Mouse (Mus musculus) spleen, postnatal 14 days (tissue): ENCODE measurements at regions not wholly inside any gene's neighbourhood (a gene's known extent, or its start where the extent isn't known, plus 50 kb on each side); places are given as distances from the start of the nearest gene placed in this dataset.

Experiments used
- DNase-seq, 2 experiments: peaks; one replicate each; pipeline ENCODE4 v3.0.0; 2021 to 2022; ENCODE audit warnings: low spot score in 2 of 2

- DNase-seq, result no peak
Measured at GRCm38 (mm10) chr10:126815730-126816129, 85.4 kb downstream of the Atp23 start.

DNA sequence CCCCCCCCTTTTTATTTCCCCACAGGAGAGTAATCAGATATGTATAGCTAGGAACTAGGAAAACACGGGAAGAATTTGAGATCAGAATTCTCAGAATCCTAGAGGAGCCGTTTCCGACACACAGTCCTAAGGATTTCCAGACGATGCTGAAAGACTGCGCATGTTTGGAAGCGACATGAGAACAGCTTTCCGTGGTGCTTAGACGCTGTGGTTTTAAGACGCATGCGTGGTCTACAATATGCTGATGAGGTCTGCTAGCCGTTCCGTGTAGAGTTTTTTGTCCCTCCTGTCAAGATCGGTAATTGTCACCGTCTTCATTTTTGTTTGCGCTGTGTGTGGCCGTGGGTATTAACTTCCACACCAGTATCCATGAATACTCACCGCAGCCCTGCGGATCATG lies 86.2 kb downstream of the Atp23 start:
- DNase-seq, result no peak

GRCm38 (mm10) chr10:126813051-126813593 lies 88.0 kb downstream of the Atp23 start:
- DNase-seq, result no peak

- DNase-seq, result no peak
Measured at GRCm38 (mm10) chr10:126812243-126812755, 88.9 kb downstream of the Atp23 start.

GRCm38 (mm10) chr10:126810346-126811095 lies 90.6 kb downstream of the Atp23 start:
- DNase-seq, result no peak

DNA sequence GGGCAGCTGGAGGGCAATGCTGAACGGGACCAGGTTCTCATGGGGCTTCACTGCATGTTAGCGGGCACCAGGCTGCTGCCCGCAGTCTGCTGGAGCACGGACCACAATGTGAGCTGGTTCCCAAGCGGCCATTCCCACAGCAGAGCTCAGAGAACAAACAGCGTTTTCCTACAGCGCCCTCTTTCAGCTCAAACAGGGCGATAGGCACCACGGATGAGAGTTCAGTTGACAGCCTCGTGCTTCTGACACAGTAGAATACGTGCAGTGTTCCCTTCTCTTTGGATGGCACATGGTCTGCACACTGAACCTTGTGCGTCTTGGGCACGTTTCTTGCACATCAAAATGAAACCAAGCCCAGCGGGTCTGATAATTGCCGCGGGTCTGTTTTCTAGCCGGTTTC lies 91.6 kb downstream of the Atp23 start:
- DNase-seq, result no peak

DNA sequence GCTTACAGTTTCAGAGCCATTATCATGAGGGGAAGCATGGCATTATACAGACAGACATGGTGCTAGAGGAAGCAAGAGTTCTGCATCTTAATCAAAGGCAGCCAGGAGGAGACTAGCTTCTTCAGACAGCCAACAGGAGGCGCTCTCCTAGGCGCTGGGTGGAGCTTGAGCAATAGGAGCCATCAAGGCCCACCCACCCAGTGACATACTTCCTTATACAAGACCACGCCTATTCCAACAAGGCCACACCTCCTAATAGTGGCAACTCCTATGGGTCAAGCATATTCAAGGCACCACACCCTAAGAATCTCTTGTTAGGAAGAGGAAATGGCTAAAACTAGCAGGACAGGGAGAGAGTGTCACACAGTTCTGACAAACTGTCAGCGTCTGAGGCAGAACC lies 94.3 kb downstream of the Atp23 start:
- no peak for DNase-seq

GRCm38 (mm10) chr10:126802732-126803131 lies 98.4 kb downstream of the Atp23 start:
- DNase-seq, result no peak

DNA sequence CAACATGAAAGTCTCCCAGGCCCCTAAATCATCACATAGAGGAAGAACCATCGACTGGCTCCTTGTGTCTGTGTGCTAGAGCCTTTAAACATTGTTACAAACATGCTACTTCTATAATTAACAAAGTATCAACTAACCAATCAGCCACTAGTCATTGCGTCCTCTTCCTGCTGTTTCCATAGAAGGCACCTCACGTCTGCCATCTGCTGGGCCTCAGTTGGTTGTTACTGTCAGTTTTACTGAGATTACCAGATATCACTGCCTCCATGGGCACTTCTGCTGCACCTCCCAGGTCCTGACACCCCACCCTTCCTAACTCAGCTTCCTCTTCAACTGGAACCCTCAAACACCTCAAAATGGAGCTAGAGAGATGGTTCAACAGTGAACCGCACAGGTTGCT lies 101.8 kb downstream of the Atp23 start:
- DNase-seq, result no peak

GRCm38 (mm10) chr10:126793136-126793535 lies 108.0 kb downstream of the Atp23 start:
- no peak for DNase-seq

GRCm38 (mm10) chr10:126792371-126792835 lies 108.8 kb downstream of the Atp23 start:
- no peak for DNase-seq

- DNase-seq, result no peak
Measured at GRCm38 (mm10) chr10:126788277-126788676, 112.9 kb downstream of the Atp23 start.

DNA sequence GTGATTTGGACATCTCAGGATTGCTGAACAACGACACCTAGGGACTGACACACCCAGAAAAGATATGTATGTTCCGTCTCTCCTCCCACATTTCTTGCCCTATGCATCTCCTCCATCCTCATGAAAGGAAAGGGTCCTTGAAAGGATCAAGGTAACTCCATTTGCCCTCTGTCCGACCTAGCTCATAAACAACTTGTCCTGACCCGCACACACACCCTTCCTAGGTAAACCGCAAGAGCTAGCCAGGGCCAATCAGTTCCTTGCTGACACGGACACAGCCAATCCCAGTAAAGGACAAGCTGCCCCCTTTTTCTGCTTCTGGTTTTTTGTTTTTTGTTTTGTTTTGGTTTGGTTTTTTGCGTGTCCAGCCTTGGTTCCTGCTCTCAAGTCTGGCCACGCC lies 118.0 kb downstream of the Atp23 start:
- DNase-seq, result no peak

DNA sequence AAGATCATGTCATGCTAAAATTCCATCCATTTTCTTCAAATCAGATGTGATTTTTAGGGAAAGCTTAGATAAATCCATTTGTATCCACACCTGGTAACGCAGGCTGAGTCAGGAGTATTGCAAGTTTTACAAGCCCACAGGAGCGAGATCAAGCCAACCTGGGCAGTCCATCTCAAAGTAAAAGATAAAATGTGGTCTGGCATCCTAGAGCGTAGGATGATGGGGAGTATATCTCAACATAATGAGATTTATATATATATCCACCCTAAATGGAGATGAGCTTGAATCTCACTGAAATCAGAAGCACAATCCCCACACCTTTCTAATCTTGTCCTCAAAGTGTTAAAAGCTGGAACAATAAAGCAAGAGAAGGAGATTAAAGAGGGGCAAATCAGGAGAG lies 124.6 kb downstream of the Atp23 start:
- DNase-seq, result no peak

GRCm38 (mm10) chr10:126775946-126776345 lies 125.2 kb downstream of the Atp23 start:
- no peak for DNase-seq

- DNase-seq, result no peak
Measured at GRCm38 (mm10) chr10:126770446-126771020, 130.6 kb downstream of the Atp23 start.

DNA sequence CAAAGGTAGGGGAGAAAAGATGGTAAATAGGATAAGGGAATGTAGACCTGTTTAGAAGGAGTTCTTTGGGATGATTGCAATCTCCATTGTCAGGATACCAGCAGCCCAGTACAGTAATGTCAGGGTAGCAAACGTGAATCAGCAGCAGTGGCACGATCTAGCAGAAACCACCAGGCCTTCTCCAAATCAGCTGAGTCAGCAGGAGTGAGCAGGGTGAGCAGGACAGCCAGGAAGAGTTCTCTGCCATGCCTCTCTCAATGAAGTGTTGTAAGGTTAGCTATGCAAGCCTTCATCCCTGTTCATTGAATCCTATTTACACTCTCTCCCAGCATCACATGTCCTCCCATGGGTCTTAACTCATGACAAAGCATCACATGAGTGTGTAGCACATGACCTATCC lies 135.5 kb downstream of the Atp23 start:
- no peak for DNase-seq

GRCm38 (mm10) chr10:126764740-126765139 lies 136.4 kb downstream of the Atp23 start:
- no peak for DNase-seq

- no peak for DNase-seq
Measured at GRCm38 (mm10) chr10:126763976-126764375, 137.2 kb downstream of the Atp23 start.

DNA sequence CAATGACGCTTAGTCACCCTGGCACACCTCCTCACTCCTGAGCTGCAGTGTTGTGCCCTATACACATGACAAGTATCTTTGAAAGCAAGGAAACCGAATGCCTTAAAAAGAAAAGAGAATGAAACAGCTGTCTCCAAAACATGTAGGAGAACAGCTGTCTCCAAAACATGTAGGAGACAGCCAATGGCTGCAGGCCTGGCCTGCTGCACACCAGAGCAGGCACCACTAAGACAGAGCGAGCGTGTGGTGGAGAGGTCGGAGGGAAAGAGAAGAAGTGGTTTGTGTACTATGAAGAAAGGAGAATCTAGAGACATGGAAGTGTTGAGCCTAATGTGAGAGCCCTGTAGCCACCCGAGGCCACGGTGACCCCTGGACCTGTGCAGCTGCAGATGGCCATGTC lies 142.5 kb downstream of the Atp23 start:
- no peak for DNase-seq

- no peak for DNase-seq
Measured at GRCm38 (mm10) chr10:126753201-126753600, 148.0 kb downstream of the Atp23 start.

GRCm38 (mm10) chr10:126752699-126753098 lies 148.5 kb downstream of the Atp23 start:
- no peak for DNase-seq
